Mouse (Mus musculus) layer of hippocampus, adult 2 months (tissue): ENCODE results near the gene Bcl2l11. TPM values are rescaled to one million over a fixed set of nuclear protein-coding genes. Genes with fewer than 3 reads are reported as not detected.
A peak's percentile ranks its signal among the peaks of the same experiment; 100 is the strongest.

ENCODE experiments used
- DNase-seq, 2 experiments: peaks; one replicate each; pipeline ENCODE4 v3.0.0; 2022; ENCODE audit warnings: low spot score in 2 of 2
- H3K27ac ChIP-seq: fragments of 200-600 bp; 2 replicates; pipeline ENCODE4 v1.8.1; 2022
- H3K4me3 ChIP-seq: fragments of 200-600 bp; 2 replicates; pipeline ENCODE4 v1.8.1; 2022; ENCODE audit warnings: mild to moderate bottlenecking
- CTCF ChIP-seq: fragments of 200-600 bp; conservative IDR thresholded peaks from 2 replicates; pipeline ENCODE4 v1.8.1; 2022; ENCODE audit warnings: antibody characterized with exemption, mild to moderate bottlenecking, moderate library complexity
- long read RNA-seq, 2 experiments: library from polyadenylated mRNA; stranded (forward); transcript quantifications; one replicate each; pipeline ENCODE4 v2.0.0; 2021; ENCODE audit warnings: borderline mapping rate in 2 of 2
- total RNA-seq, 2 experiments: library from RNA; stranded (reverse); gene quantifications; 2 replicates each; pipeline ENCODE4 v1.2.3; 2021

Bcl2l11 gene
- 1 to 10 TPM; 5.6 to 9.0 TPM for total RNA-seq
- long read RNA-seq, experiment 1, partial matches to known transcripts, result 0 of 1 reads
- long read RNA-seq, experiment 1, other reads (novel, unspliced or antisense), result 1 of 1 reads
- long read RNA-seq, experiment 2, full-length matches to known transcripts, result 1 of 2 reads
- long read RNA-seq, experiment 2, partial matches to known transcripts, result 0 of 2 reads
- long read RNA-seq, experiment 2, other reads (novel, unspliced or antisense), result 1 of 2 reads

- peak within 1 kb of the TSS; percentile 67 for H3K4me3 ChIP-seq
- peak; percentile 83 to 84 for DNase-seq
- peak; percentile 73 for TF ChIP-seq CTCF
- H3K27ac ChIP-seq, result peak within 1 kb of the TSS; percentile 69; the same call in 1 of the 2 replicates
Observed at GRCm38 (mm10) chr2:128125635-128126470, at the start of gene Bcl2l11. Gene Bcl2l11, plus strand, starts transcription at chr2:128126038.

- Histone ChIP-seq H3K27ac (no peak overlapping the region), H3K4me3 (no peak overlapping the region)
- TF ChIP-seq CTCF, result no peak
- DNase-seq, result no peak
Observed at GRCm38 (mm10) chr2:128076936-128077335, 48.9 kb upstream of the Bcl2l11 start.

DNA sequence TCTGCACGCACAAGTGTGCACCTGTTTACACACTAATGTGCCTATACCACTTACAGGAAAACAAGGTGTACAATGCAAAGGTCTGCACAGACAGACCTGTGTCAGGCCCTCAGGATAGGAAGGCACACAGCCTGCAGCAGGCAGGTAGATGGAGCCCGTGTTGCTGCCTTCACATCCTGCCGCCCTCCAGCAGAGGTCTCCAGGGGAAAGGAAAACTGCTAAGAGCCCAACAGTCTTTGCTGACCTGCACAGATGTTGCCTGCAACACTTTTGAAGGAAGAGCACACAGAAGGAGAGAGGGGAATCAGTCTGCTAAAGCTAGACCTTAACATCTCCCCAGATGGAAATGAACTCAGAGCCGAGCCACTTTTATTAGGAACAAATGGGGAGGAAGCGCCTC lies 47.0 kb upstream of the Bcl2l11 start:
- no peak for DNase-seq
- no peak overlapping the region for H3K27ac ChIP-seq
- H3K4me3 ChIP-seq, result no peak overlapping the region
- TF ChIP-seq CTCF, result peak; percentile 63

GRCm38 (mm10) chr2:128079316-128079715 lies 46.5 kb upstream of the Bcl2l11 start:
- H3K27ac ChIP-seq, result no peak overlapping the region

GRCm38 (mm10) chr2:128083844-128084243 lies 42.0 kb upstream of the Bcl2l11 start:
- Histone ChIP-seq H3K4me3 (no peak overlapping the region), H3K27ac (no peak overlapping the region)
- no peak for TF ChIP-seq CTCF
- no peak for DNase-seq

More at GRCm38 (mm10) chr2:128079316-128079715, 46.5 kb upstream of the Bcl2l11 start:
- no peak for DNase-seq
- no peak overlapping the region for H3K4me3 ChIP-seq
- no peak for TF ChIP-seq CTCF

GRCm38 (mm10) chr2:128084607-128085006 lies 41.2 kb upstream of the Bcl2l11 start:
- no peak for DNase-seq
- no peak for TF ChIP-seq CTCF
- Histone ChIP-seq H3K27ac (no peak overlapping the region), H3K4me3 (no peak overlapping the region)

DNA sequence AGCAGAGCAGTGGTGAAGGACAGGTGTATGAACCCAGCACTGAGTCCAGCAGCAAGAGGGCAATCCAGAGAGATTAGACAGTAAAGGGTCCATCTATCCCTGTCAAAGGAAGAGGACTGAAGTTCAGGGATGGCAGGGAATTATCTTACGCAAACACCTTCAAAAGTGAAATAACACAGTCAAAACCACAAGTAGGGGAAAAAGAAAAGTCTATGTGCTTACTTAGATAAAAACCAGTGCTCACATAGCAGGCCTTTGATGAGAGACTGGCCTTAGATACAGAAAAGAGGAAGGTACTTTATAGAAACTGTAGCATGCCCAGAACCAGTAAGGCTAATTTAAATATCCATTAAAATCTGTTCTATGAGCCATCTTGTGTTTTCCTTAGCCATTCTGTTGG lies 40.4 kb upstream of the Bcl2l11 start:
- no peak for DNase-seq
- Histone ChIP-seq H3K4me3 (no peak overlapping the region), H3K27ac (no peak overlapping the region)
- no peak for TF ChIP-seq CTCF

GRCm38 (mm10) chr2:128086301-128086886 lies 39.4 kb upstream of the Bcl2l11 start:
- Histone ChIP-seq H3K4me3 (no peak overlapping the region), H3K27ac (no peak overlapping the region)
- TF ChIP-seq CTCF, result no peak
- no peak for DNase-seq

DNA sequence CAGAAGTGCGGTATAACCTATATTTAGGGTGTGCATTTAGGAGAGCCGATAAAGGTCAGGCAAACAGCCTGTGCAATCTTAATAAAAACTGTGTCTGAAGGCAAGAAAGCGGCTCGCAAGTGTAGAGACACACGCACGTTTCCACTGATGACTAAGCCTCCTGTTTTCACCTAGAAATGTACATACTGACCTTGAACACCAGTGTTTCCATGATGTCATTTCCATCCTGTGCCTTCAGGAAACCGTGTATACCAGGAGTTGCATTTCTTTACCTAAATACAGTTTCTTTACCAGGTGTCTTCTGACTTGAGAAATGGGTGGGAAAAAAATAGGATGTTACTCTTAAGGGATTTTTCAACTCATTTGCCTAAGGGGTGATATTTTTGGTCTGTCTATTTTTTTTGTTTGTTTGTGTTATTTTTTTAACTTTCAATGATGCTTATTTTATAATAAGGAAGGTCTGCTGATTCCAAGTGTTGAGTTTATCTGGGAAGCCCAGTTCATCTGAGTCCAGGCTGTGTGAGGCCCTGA lies 38.8 kb upstream of the Bcl2l11 start:
- DNase-seq, result no peak
- Histone ChIP-seq H3K27ac (no peak overlapping the region), H3K4me3 (no peak overlapping the region)
- TF ChIP-seq CTCF, result no peak

- no peak for TF ChIP-seq CTCF
- no peak for DNase-seq
- Histone ChIP-seq H3K27ac (no peak overlapping the region), H3K4me3 (no peak overlapping the region)
Observed at GRCm38 (mm10) chr2:128087798-128088545, 37.9 kb upstream of the Bcl2l11 start.

GRCm38 (mm10) chr2:128090283-128090885 lies 35.5 kb upstream of the Bcl2l11 start:
- Histone ChIP-seq H3K4me3 (no peak overlapping the region), H3K27ac (no peak overlapping the region)
- DNase-seq, result no peak
- no peak for TF ChIP-seq CTCF
